Mouse (Mus musculus): ENCODE measurements around the gene Rad21l.

DNA sequence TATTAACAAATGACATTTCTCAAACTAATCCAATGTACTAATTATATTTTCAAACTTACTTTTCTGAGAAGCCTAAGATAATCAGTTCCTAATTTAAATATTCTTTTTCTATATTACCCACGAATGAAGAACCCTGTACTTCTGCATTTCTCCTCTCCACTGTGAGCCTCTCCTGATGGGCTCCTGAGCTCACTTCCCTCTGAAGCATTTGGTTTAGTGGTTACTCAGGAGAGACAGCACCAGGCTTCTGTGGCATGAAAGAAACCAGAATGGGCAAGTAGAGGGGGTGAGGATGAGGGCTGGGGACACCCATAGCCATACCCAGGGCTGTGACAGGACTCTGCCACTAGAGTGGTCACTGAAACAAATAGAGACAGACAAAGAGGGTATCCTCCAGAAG, 16.3 kb downstream of the Rad21l start:
- TF ChIP-seq POLR2A (IDR thresholded peaks at IDR 0.05; ENCODE audit: extremely low read depth, insufficient read depth, low read length) = no peak
- TF ChIP-seq CTCF (IDR thresholded peaks at IDR 0.05; ENCODE audit: extremely low read depth, insufficient read depth, low read length) = no peak
